Mouse (Mus musculus) olfactory bulb, adult 2 months (tissue): Measurements from ENCODE around the gene Sncb. TPM values are rescaled to one million over a fixed set of nuclear protein-coding genes. Genes with fewer than 3 reads are reported as not detected.
A peak's percentile ranks its signal among the peaks of the same experiment; 100 is the strongest.

Experiments
- H3K27ac ChIP-seq: fragments of 200-500 bp; 2 replicates; pipeline ENCODE4 v1.5.1; 2012; ENCODE audit warnings: low read depth, low read length; ENCODE audit not compliant: insufficient read depth
- H3K4me1 ChIP-seq: fragments of 200-500 bp; 2 replicates; pipeline ENCODE4 v1.6.1; 2012; ENCODE audit warnings: low read length; ENCODE audit not compliant: control insufficient read depth, insufficient read depth
- H3K4me3 ChIP-seq: fragments of 200-500 bp; 2 replicates; pipeline ENCODE4 v1.5.1; 2012; ENCODE audit warnings: mild to moderate bottlenecking, low read depth, low read length, moderate library complexity; ENCODE audit not compliant: insufficient read depth
- CTCF ChIP-seq: fragments of 200-500 bp; IDR thresholded peaks from 2 replicates; pipeline ENCODE4 v1.5.1; 2012; ENCODE audit warnings: low read depth, mild to moderate bottlenecking, low read length, moderate library complexity; ENCODE audit not compliant: insufficient read depth
- POLR2A ChIP-seq: fragments of 200-500 bp; IDR thresholded peaks from 2 replicates; pipeline ENCODE4 v1.6.1; 2012; ENCODE audit warnings: mild to moderate bottlenecking, low read depth, low read length, moderate library complexity; ENCODE audit not compliant: insufficient read depth
- WGBS: fragments of 180-500 bp; shearing (Covaris S2); methylation state at CpG from one replicate; pipeline ENCODE4 v1.1.7; 2018; 5-methylcytosine and 5-hydroxymethylcytosine counted together
- polyA plus RNA-seq: library from polyadenylated mRNA; stranded (reverse); fragments of >200 nt; gene quantifications from 2 replicates; pipeline ENCODE4 v1.2.4, GENCODE M21; 2012; ENCODE audit warnings: low replicate concordance; ENCODE audit not compliant: missing spikeins, insufficient read depth, insufficient read length

The Sncb gene
- not detected in 2 replicates for polyA plus RNA-seq

GRCm38 (mm10) chr13:54766192-54766768, at the start of gene Sncb:
Gene Sncb, minus strand, starts transcription at chr13:54766595.
- Histone ChIP-seq H3K4me3 (peak within 1 kb of the TSS; percentile 67), H3K27ac (peak within 1 kb of the TSS; percentile 75), H3K4me1 (peaks cover 10% of the 10 kb centered on the region)
- TF ChIP-seq POLR2A (peak; percentile 35; the same call in 1 of the 2 replicates), CTCF (peak; percentile 77)
- 1% methylated on average over 35 of the region's 35 CpGs for WGBS

- H3K4me1 ChIP-seq = no peaks in the 10 kb centered on the region
- TF ChIP-seq POLR2A (no peak), CTCF (no peak)
- H3K4me3 ChIP-seq = no peak overlapping the region
- WGBS = 66% methylated on average over 9 of the region's 9 CpGs
- H3K27ac ChIP-seq = no peak overlapping the region
Observed at GRCm38 (mm10) chr13:54813381-54813780, 47.0 kb upstream of the Sncb start.

GRCm38 (mm10) chr13:54811476-54811875, 45.1 kb upstream of the Sncb start:
- H3K4me3 ChIP-seq = no peak overlapping the region
- WGBS = 68% methylated on average over 7 of the region's 7 CpGs
- no peak overlapping the region for H3K27ac ChIP-seq
- TF ChIP-seq CTCF = no peak
- no peak for TF ChIP-seq POLR2A
- H3K4me1 ChIP-seq = no peaks in the 10 kb centered on the region

- Histone ChIP-seq H3K27ac (no peak overlapping the region), H3K4me1 (no peaks in the 10 kb centered on the region), H3K4me3 (no peak overlapping the region)
- 87% methylated on average over 12 of the region's 12 CpGs for WGBS
- TF ChIP-seq CTCF (no peak), POLR2A (no peak)
Observed at GRCm38 (mm10) chr13:54808067-54808466, 41.7 kb upstream of the Sncb start.

GRCm38 (mm10) chr13:54806434-54806976, 40.1 kb upstream of the Sncb start:
- H3K4me3 ChIP-seq = no peak overlapping the region
- H3K4me1 ChIP-seq = no peaks in the 10 kb centered on the region
- 38% methylated on average over 13 of the region's 13 CpGs for WGBS
- H3K27ac ChIP-seq = no peak overlapping the region
- TF ChIP-seq POLR2A = no peak
- no peak for TF ChIP-seq CTCF

- H3K27ac ChIP-seq = no peak overlapping the region
- H3K4me3 ChIP-seq = no peak overlapping the region
- H3K4me1 ChIP-seq = no peaks in the 10 kb centered on the region
- WGBS = 53% methylated on average over 21 of the region's 21 CpGs
- peak; percentile 49; the same call in 1 of the 2 replicates for TF ChIP-seq CTCF
- TF ChIP-seq POLR2A = no peak
Observed at GRCm38 (mm10) chr13:54805134-54805838, 38.9 kb upstream of the Sncb start.

GRCm38 (mm10) chr13:54803010-54803409, 36.6 kb upstream of the Sncb start:
- Histone ChIP-seq H3K4me3 (no peak overlapping the region), H3K4me1 (peaks cover 2% of the 10 kb centered on the region; the same call in 1 of the 2 replicates), H3K27ac (no peak overlapping the region)
- 86% methylated on average over 6 of the region's 6 CpGs for WGBS
- TF ChIP-seq POLR2A (no peak), CTCF (peak; percentile 56; the same call in 1 of the 2 replicates)

- TF ChIP-seq CTCF = no peak
- TF ChIP-seq POLR2A = no peak
- Histone ChIP-seq H3K4me3 (no peak overlapping the region), H3K27ac (no peak overlapping the region), H3K4me1 (peaks cover 2% of the 10 kb centered on the region; the same call in 1 of the 2 replicates)
- 61% methylated on average over 4 of the region's 4 CpGs for WGBS
Observed at GRCm38 (mm10) chr13:54800206-54800605, 33.8 kb upstream of the Sncb start.

GRCm38 (mm10) chr13:54799701-54800100, 33.3 kb upstream of the Sncb start:
- WGBS = 15% methylated on average over 9 of the region's 9 CpGs
- H3K4me3 ChIP-seq = no peak overlapping the region

More at GRCm38 (mm10) chr13:54799701-54800100, 33.3 kb upstream of the Sncb start:
- Histone ChIP-seq H3K27ac (no peak overlapping the region), H3K4me1 (peaks cover 2% of the 10 kb centered on the region; the same call in 1 of the 2 replicates)
- TF ChIP-seq POLR2A = no peak
- peak; percentile 86 for TF ChIP-seq CTCF
